Comparison of ENCODE assay signal across 9 mouse cellular contexts in the genomic region with DNA sequence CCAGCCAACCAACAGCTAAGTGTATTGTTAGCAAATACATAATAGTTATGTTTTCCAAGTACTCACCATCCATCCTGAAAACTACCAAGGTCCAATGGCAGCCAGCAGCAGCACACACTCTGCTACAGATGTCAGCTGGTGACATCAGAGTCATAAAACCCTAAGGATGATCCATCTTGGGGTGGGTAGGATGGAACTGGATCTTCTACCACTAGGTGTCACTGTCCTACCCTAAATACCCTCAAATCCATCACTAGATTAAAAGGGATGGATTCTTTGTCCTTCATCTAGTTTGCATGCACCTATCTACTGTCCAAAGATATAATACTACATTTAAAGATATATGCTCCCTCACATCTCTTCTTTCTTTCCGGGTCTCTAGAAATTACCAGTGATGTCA.
DNase-seq lines count a peak whose midpoint lies in the region; ATAC-seq lines count a peak whose summit lies in the region.
"Had no signal": no experiment of that assay in that cellular context is flagged by ENCODE, and none has a peak within 500 bp of the region (broad histone marks: within the 10 kb centered on the region; RNA-seq: fewer than 3 reads in every experiment).

No protein-coding gene starts in this region.

- H3K9ac ChIP-seq in intestine, embryonic 14.5 days (ENCODE audit: low read length), result no peak overlapping the region
- H3K9ac ChIP-seq in intestine, embryonic 15.5 days, result no peak overlapping the region
- H3K9ac ChIP-seq in forebrain, embryonic 16.5 days (replicated peaks; ENCODE audit: low read depth, low read length), result no peak overlapping the region
- H3K9ac ChIP-seq: embryonic facial prominence, embryonic 15.5 days had no signal

- intact Hi-C loops in left cerebral cortex, postnatal 14 days (cut with DNase I), result loop anchor here (5.0 kb wide), 1 partner anchor 336 kb away; no protein-coding TSS in a partner anchor

- WGBS in intestine, embryonic 14.5 days, result 81% methylated on average over 1 of the region's 1 CpGs
- WGBS in intestine, embryonic 15.5 days, result 86% methylated on average over 1 of the region's 1 CpGs
- WGBS in forebrain, embryonic 16.5 days, result 81% methylated on average over 1 of the region's 1 CpGs

- no peak overlapping the region for H3K4me2 ChIP-seq in intestine, embryonic 14.5 days (ENCODE audit: low read length)
- no peak overlapping the region for H3K4me2 ChIP-seq in intestine, embryonic 15.5 days (replicated peaks)
- no peak overlapping the region for H3K4me2 ChIP-seq in forebrain, embryonic 16.5 days (ENCODE audit: low read length)
- H3K4me2 ChIP-seq: embryonic facial prominence, embryonic 15.5 days had no signal

- peak; percentile 60; the same call in 1 of the 2 replicates for ATAC-seq in intestine, embryonic 14.5 days (replicated peaks; ENCODE audit: low FRiP score, low TSS enrichment, low read depth)
- ATAC-seq in intestine, embryonic 15.5 days, result no peak
- peak; percentile 67 for ATAC-seq in forebrain, embryonic 16.5 days

- no peaks in the 10 kb centered on the region for H3K9me3 ChIP-seq in intestine, embryonic 14.5 days (ENCODE audit: control insufficient read depth, low read length)
- no peaks in the 10 kb centered on the region for H3K9me3 ChIP-seq in intestine, embryonic 15.5 days
- H3K9me3 ChIP-seq in forebrain, embryonic 16.5 days (ENCODE audit: control insufficient read depth, low read length), result no peaks in the 10 kb centered on the region
- H3K9me3 ChIP-seq: embryonic facial prominence, embryonic 15.5 days had no signal

- no peaks in the 10 kb centered on the region for H3K27me3 ChIP-seq in intestine, embryonic 14.5 days (replicated peaks; ENCODE audit: control insufficient read depth, insufficient read depth, low read length)
- no peaks in the 10 kb centered on the region for H3K27me3 ChIP-seq in intestine, embryonic 15.5 days (replicated peaks)
- H3K27me3 ChIP-seq in forebrain, embryonic 16.5 days (replicated peaks; ENCODE audit: control insufficient read depth, insufficient read depth, low read length), result no peaks in the 10 kb centered on the region
- H3K27me3 ChIP-seq: embryonic facial prominence, embryonic 15.5 days had no signal

- no peak overlapping the region for H3K4me3 ChIP-seq in intestine, embryonic 14.5 days (ENCODE audit: low read depth, low read length)
- no peak overlapping the region for H3K4me3 ChIP-seq in intestine, embryonic 15.5 days (replicated peaks)
- no peak overlapping the region for H3K4me3 ChIP-seq in forebrain, embryonic 16.5 days (replicated peaks; ENCODE audit: low read length)
- H3K4me3 ChIP-seq: embryonic facial prominence, embryonic 15.5 days had no signal

- DNase-seq in intestine, embryonic 14.5 days (ENCODE audit: low spot score), result no peak
- DNase-seq in CD4-positive, CD25-positive, alpha-beta regulatory T cell, adult 2 months (ENCODE audit: low read depth, low spot score), result peak; percentile 54
- peak; percentile 46 for DNase-seq in ZHBTc4 (ENCODE audit: low read depth, low spot score)
- peak; percentile 20 to 39 for DNase-seq in left cerebral cortex, postnatal 14 days (ENCODE audit: low spot score in 2 of 2)
- no peak for DNase-seq in urinary bladder, postnatal 14 days (ENCODE audit: low spot score)
- no peak for DNase-seq in ovary, adult 18-20 months (ENCODE audit: low spot score)

- H3K36me3 ChIP-seq in intestine, embryonic 14.5 days (ENCODE audit: control insufficient read depth, insufficient read depth, low read length), result no peaks in the 10 kb centered on the region
- no peaks in the 10 kb centered on the region for H3K36me3 ChIP-seq in intestine, embryonic 15.5 days
- H3K36me3 ChIP-seq in forebrain, embryonic 16.5 days (ENCODE audit: control insufficient read depth, insufficient read depth), result no peaks in the 10 kb centered on the region
- H3K36me3 ChIP-seq: embryonic facial prominence, embryonic 15.5 days had no signal

- no peak overlapping the region for H3K27ac ChIP-seq in intestine, embryonic 14.5 days (ENCODE audit: low read depth)
- no peak overlapping the region for H3K27ac ChIP-seq in intestine, embryonic 15.5 days
- H3K27ac ChIP-seq in forebrain, embryonic 16.5 days (ENCODE audit: low read length), result no peak overlapping the region
- H3K27ac ChIP-seq: embryonic facial prominence, embryonic 15.5 days had no signal

- H3K4me1 ChIP-seq in intestine, embryonic 14.5 days (replicated peaks; ENCODE audit: control insufficient read depth, insufficient read depth, low read length), result no peaks in the 10 kb centered on the region
- H3K4me1 ChIP-seq in intestine, embryonic 15.5 days (replicated peaks), result no peaks in the 10 kb centered on the region
- no peaks in the 10 kb centered on the region for H3K4me1 ChIP-seq in forebrain, embryonic 16.5 days (replicated peaks; ENCODE audit: control insufficient read depth, insufficient read depth, low read length)
- H3K4me1 ChIP-seq: embryonic facial prominence, embryonic 15.5 days had no signal

Comparison
In these comparisons a context has a peak if more than half of its experiments do, and no peak if none do; other contexts are left out.
1. DNase-seq: peak in CD4-positive, CD25-positive, alpha-beta regulatory T cell, adult 2 months (single experiment), ZHBTc4 (single experiment) and left cerebral cortex, postnatal 14 days (2 of 2); none in intestine, embryonic 14.5 days (single experiment), urinary bladder, postnatal 14 days (single experiment) and ovary, adult 18-20 months (single experiment).